Mouse (Mus musculus) erythroblast, embryonic 14.5 days (primary cell): Measurements from ENCODE around the gene Tango6. TPM values are rescaled to one million over a fixed set of nuclear protein-coding genes. Genes with fewer than 3 reads are reported as not detected.
A peak's percentile ranks its signal among the peaks of the same experiment; 100 is the strongest.

ENCODE experiments used
- H3K27me3 ChIP-seq: 2 replicates; pipeline ENCODE4 v1.6.1; 2012; ENCODE audit warnings: inconsistent platforms; ENCODE audit not compliant: control insufficient read depth
- H3K36me3 ChIP-seq: 2 replicates; pipeline ENCODE4 v1.6.1; 2012; ENCODE audit warnings: mild to moderate bottlenecking, inconsistent platforms; ENCODE audit not compliant: control insufficient read depth
- H3K4me1 ChIP-seq: 2 replicates; pipeline ENCODE4 v1.6.1; 2012; ENCODE audit warnings: inconsistent platforms; ENCODE audit not compliant: control insufficient read depth
- H3K4me3 ChIP-seq: replicated peaks from 2 replicates; pipeline ENCODE3; 2012; ENCODE audit warnings: moderate library complexity, mild to moderate bottlenecking, inconsistent platforms
- H3K9me3 ChIP-seq: 2 replicates; pipeline ENCODE4 v1.6.1; 2012; ENCODE audit warnings: low read length, inconsistent platforms, mixed read lengths; ENCODE audit not compliant: control insufficient read depth
- GATA1 ChIP-seq: IDR thresholded peaks from 2 replicates; pipeline ENCODE4 v1.6.1; 2012; ENCODE audit warnings: low read length, inconsistent platforms, mixed read lengths
- TAL1 ChIP-seq: IDR thresholded peaks from 3 replicates; pipeline ENCODE4 v1.6.1; 2012; ENCODE audit warnings: low read length, inconsistent platforms, mixed read lengths
- polyA plus RNA-seq: library from polyadenylated mRNA; stranded (reverse); fragments of >175 nt; gene quantifications from 2 replicates; pipeline ENCODE4 v1.2.3, GENCODE M21; 2012

The Tango6 gene
- polyA plus RNA-seq, 1 experiment = 0.05 TPM

- H3K9me3 ChIP-seq = no peaks in the 10 kb centered on the region
- TF ChIP-seq GATA1 (no peak), TAL1 (no peak)
These were observed 153.7 kb downstream of the Tango6 start for GRCm38 (mm10) chr8:106836525-106836924.

GRCm38 (mm10) chr8:106838803-106839202 lies 155.9 kb downstream of the Tango6 start:
- Histone ChIP-seq H3K4me3 (no peak overlapping the region), H3K36me3 (no peaks in the 10 kb centered on the region), H3K9me3 (no peaks in the 10 kb centered on the region), H3K27me3 (no peaks in the 10 kb centered on the region), H3K4me1 (no peaks in the 10 kb centered on the region)
- no peak for TF ChIP-seq TAL1
- no peak for TF ChIP-seq GATA1

More at GRCm38 (mm10) chr8:106836525-106836924, 153.7 kb downstream of the Tango6 start:
- H3K36me3 ChIP-seq = no peaks in the 10 kb centered on the region
- H3K4me1 ChIP-seq = no peaks in the 10 kb centered on the region
- no peaks in the 10 kb centered on the region for H3K27me3 ChIP-seq
- no peak overlapping the region for H3K4me3 ChIP-seq

GRCm38 (mm10) chr8:106839209-106840001 lies 156.5 kb downstream of the Tango6 start:
- Histone ChIP-seq H3K4me3 (no peak overlapping the region), H3K9me3 (no peaks in the 10 kb centered on the region), H3K4me1 (no peaks in the 10 kb centered on the region), H3K27me3 (no peaks in the 10 kb centered on the region), H3K36me3 (no peaks in the 10 kb centered on the region)
- TF ChIP-seq TAL1 (no peak), GATA1 (no peak)

- Histone ChIP-seq H3K36me3 (no peaks in the 10 kb centered on the region; the same call in 1 of the 2 replicates), H3K4me1 (no peaks in the 10 kb centered on the region), H3K9me3 (no peaks in the 10 kb centered on the region), H3K4me3 (no peak overlapping the region), H3K27me3 (no peaks in the 10 kb centered on the region)
- TF ChIP-seq GATA1 (no peak), TAL1 (no peak)
These were observed 167.2 kb downstream of the Tango6 start for GRCm38 (mm10) chr8:106850034-106850433.

- no peaks in the 10 kb centered on the region for H3K27me3 ChIP-seq
- H3K9me3 ChIP-seq = no peaks in the 10 kb centered on the region
- H3K36me3 ChIP-seq = no peaks in the 10 kb centered on the region; the same call in 1 of the 2 replicates
- H3K4me1 ChIP-seq = no peaks in the 10 kb centered on the region
- TF ChIP-seq TAL1 = no peak
- TF ChIP-seq GATA1 = no peak
- H3K4me3 ChIP-seq = no peak overlapping the region
These were observed 171.8 kb downstream of the Tango6 start for GRCm38 (mm10) chr8:106854534-106855241.

- Histone ChIP-seq H3K9me3 (no peaks in the 10 kb centered on the region), H3K4me3 (no peak overlapping the region), H3K36me3 (no peaks in the 10 kb centered on the region; the same call in 1 of the 2 replicates), H3K4me1 (no peaks in the 10 kb centered on the region), H3K27me3 (no peaks in the 10 kb centered on the region)
- TF ChIP-seq TAL1 (no peak), GATA1 (no peak)
These were observed 172.3 kb downstream of the Tango6 start for GRCm38 (mm10) chr8:106855242-106855562.

GRCm38 (mm10) chr8:106862845-106863244 lies 180.0 kb downstream of the Tango6 start:
- H3K27me3 ChIP-seq = peaks cover 14% of the 10 kb centered on the region
- H3K4me3 ChIP-seq = no peak overlapping the region
- H3K36me3 ChIP-seq = no peaks in the 10 kb centered on the region
- TF ChIP-seq GATA1 (no peak), TAL1 (no peak)
- no peaks in the 10 kb centered on the region for H3K9me3 ChIP-seq
- H3K4me1 ChIP-seq = no peaks in the 10 kb centered on the region

- no peaks in the 10 kb centered on the region for H3K4me1 ChIP-seq
- no peaks in the 10 kb centered on the region for H3K9me3 ChIP-seq
- H3K36me3 ChIP-seq = no peaks in the 10 kb centered on the region
- no peak overlapping the region for H3K4me3 ChIP-seq
- H3K27me3 ChIP-seq = peaks cover 39% of the 10 kb centered on the region
- TF ChIP-seq GATA1 (no peak), TAL1 (no peak)
These were observed 182.5 kb downstream of the Tango6 start for GRCm38 (mm10) chr8:106865354-106865753.

- peaks cover 4% of the 10 kb centered on the region; the same call in 1 of the 2 replicates for H3K9me3 ChIP-seq
- peaks cover 9% of the 10 kb centered on the region for H3K36me3 ChIP-seq
- H3K4me1 ChIP-seq = no peaks in the 10 kb centered on the region
- H3K4me3 ChIP-seq = peak within 1 kb of the TSS; percentile 14
- TF ChIP-seq TAL1 (no peak), GATA1 (no peak)
- peaks cover 78% of the 10 kb centered on the region for H3K27me3 ChIP-seq
These were observed 187.2 kb downstream of the Tango6 start, which contains the start of gene Has3 for GRCm38 (mm10) chr8:106870051-106870450. Has3 (plus strand) TSS chr8:106870242.
